Mouse (Mus musculus) intestine, embryonic 15.5 days (tissue): Measurements from ENCODE around the gene Cstf1. TPM values are rescaled to one million over a fixed set of nuclear protein-coding genes. Genes with fewer than 3 reads are reported as not detected.

ENCODE experiments used
- polyA plus RNA-seq: library from polyadenylated mRNA; unstranded; fragments of >200 nt; fragmentation: Nextera tagmentation; extraction: Ambion mirVana; gene quantifications from 2 replicates; pipeline ENCODE4 v1.2.1, GENCODE M21; 2015

Cstf1 gene
- polyA plus RNA-seq, 1 experiment from 2014 or later, result 39.5 TPM

Other genes starting within 250 kb of the Cstf1 start
- gene Mc3r, start 122.2 kb upstream of the Cstf1 start, polyA plus RNA-seq, result not detected in 2 replicates
- gene Fam210b, start 25.1 kb upstream of the Cstf1 start, polyA plus RNA-seq, result 14.5 and 15.1 TPM in 2 replicates
- gene Aurka, start 146 bp upstream of the Cstf1 start, polyA plus RNA-seq, result 99.6 and 103 TPM in 2 replicates
- gene Cass4, start 23.1 kb downstream of the Cstf1 start, polyA plus RNA-seq, result 0.18 and 0.29 TPM in 2 replicates
- 69.8 and 70.1 TPM in 2 replicates for gene Rtf2, start 69.9 kb downstream of the Cstf1 start, polyA plus RNA-seq
- 0.95 and 1.1 TPM in 2 replicates for gene Gcnt7, start 87.9 kb downstream of the Cstf1 start, polyA plus RNA-seq
- not detected in 2 replicates for gene Fam209, start 101.8 kb downstream of the Cstf1 start, polyA plus RNA-seq
- gene Tfap2c, start 178.9 kb downstream of the Cstf1 start, polyA plus RNA-seq, result 0.06 and 0.15 TPM in 2 replicates